Mouse (Mus musculus) urinary bladder, adult 2 months (tissue): ENCODE data around the gene Olfr504. TPM values are rescaled to one million over a fixed set of nuclear protein-coding genes. Genes with fewer than 3 reads are reported as not detected.
"Not testable (repeated sequence)": the region's sequence is repeated elsewhere in the genome, so short reads cannot be mapped to it uniquely, and the experiment has no call there.

Experiments used
- DNase-seq: peaks from one replicate; pipeline ENCODE4 v3.0.0; 2022; ENCODE audit warnings: low spot score
- polyA plus RNA-seq: library from polyadenylated mRNA; depleted of rRNA; stranded (reverse); fragments of >200 nt; gene quantifications from 2 replicates; pipeline ENCODE4 v1.2.3, GENCODE M21; 2012; rRNA removed

Olfr504 gene
- not detected in 2 replicates for polyA plus RNA-seq

- DNase-seq, result no peak
Measured at GRCm38 (mm10) chr7:108565693-108566092, at the start of gene Olfr504. Gene Olfr504, minus strand, starts transcription at chr7:108565793.

- no peak for DNase-seq
Measured at GRCm38 (mm10) chr7:108614110-108614509, 48.5 kb upstream of the Olfr504 start.

- no peak for DNase-seq
Measured at GRCm38 (mm10) chr7:108610487-108610886, 44.9 kb upstream of the Olfr504 start, which contains the start of gene Olfr506. Gene Olfr506, plus strand, starts transcription at chr7:108610787.

- not testable (repeated sequence) for DNase-seq
Measured at GRCm38 (mm10) chr7:108601916-108602315, 36.3 kb upstream of the Olfr504 start.

- DNase-seq, result no peak
Measured at GRCm38 (mm10) chr7:108589797-108590196, 24.2 kb upstream of the Olfr504 start.

- not testable (repeated sequence) for DNase-seq
Measured at GRCm38 (mm10) chr7:108544227-108544626, 21.4 kb downstream of the Olfr504 start, which contains the start of gene Olfr503. Gene Olfr503, plus strand, starts transcription at chr7:108544527.

GRCm38 (mm10) chr7:108542416-108542815, 23.2 kb downstream of the Olfr504 start:
- DNase-seq, result no peak

GRCm38 (mm10) chr7:108524965-108525364, 40.6 kb downstream of the Olfr504 start, which contains the start of gene Olfr502:
Gene Olfr502, minus strand, starts transcription at chr7:108525065.
- no peak for DNase-seq

Other genes starting within 250 kb of the Olfr504 start
- gene Olfr492, start 242.1 kb downstream of the Olfr504 start, polyA plus RNA-seq, result not detected in 2 replicates
- not detected in 2 replicates for gene Olfr493, start 218.8 kb downstream of the Olfr504 start, polyA plus RNA-seq
- gene Olfr494, start 200.5 kb downstream of the Olfr504 start, polyA plus RNA-seq, result not detected in 2 replicates
- gene Olfr495, start 172.6 kb downstream of the Olfr504 start, polyA plus RNA-seq, result not detected in 2 replicates
- not detected in 2 replicates for gene Olfr497, start 145.4 kb downstream of the Olfr504 start, polyA plus RNA-seq
- not detected in 2 replicates for gene Olfr498, start 100.5 kb downstream of the Olfr504 start, polyA plus RNA-seq
- gene Olfr502, start 40.7 kb downstream of the Olfr504 start, polyA plus RNA-seq, result not detected in 2 replicates
- gene Olfr503, start 21.3 kb downstream of the Olfr504 start, polyA plus RNA-seq, result not detected in 2 replicates
- not detected in 2 replicates for gene Olfr506, start 45.0 kb upstream of the Olfr504 start, polyA plus RNA-seq
- not detected in 2 replicates for gene Olfr507, start 56.0 kb upstream of the Olfr504 start, polyA plus RNA-seq
- not detected in 2 replicates for gene Olfr508, start 64.2 kb upstream of the Olfr504 start, polyA plus RNA-seq
- not detected in 2 replicates for gene Olfr509, start 86.1 kb upstream of the Olfr504 start, polyA plus RNA-seq
- gene Olfr510, start 100.6 kb upstream of the Olfr504 start, polyA plus RNA-seq, result not detected in 2 replicates
- not detected in 2 replicates for gene Olfr512, start 147.5 kb upstream of the Olfr504 start, polyA plus RNA-seq
- not detected in 2 replicates for gene Olfr513, start 185.2 kb upstream of the Olfr504 start, polyA plus RNA-seq